Mouse (Mus musculus) lung, postnatal 36 days (tissue): ENCODE results near the gene Hmgcs1.
"Not testable (repeated sequence)": the region's sequence is repeated elsewhere in the genome, so short reads cannot be mapped to it uniquely, and the experiment has no call there.

Experiments
- DNase-seq: peaks from one replicate; pipeline ENCODE4 v3.0.0; 2022; ENCODE audit warnings: mixed read lengths

The Hmgcs1 gene

GRCm38 (mm10) chr13:119706278-119706880 is 16.2 kb downstream of the Hmgcs1 start:
- not testable (repeated sequence) for DNase-seq

GRCm38 (mm10) chr13:119706953-119707352 is 16.8 kb downstream of the Hmgcs1 start:
- DNase-seq = no peak

- DNase-seq = no peak
These were observed 17.7 kb downstream of the Hmgcs1 start for GRCm38 (mm10) chr13:119707906-119708305.

- DNase-seq = peak; percentile 30
These were observed 18.8 kb downstream of the Hmgcs1 start for GRCm38 (mm10) chr13:119708941-119709340.

GRCm38 (mm10) chr13:119709388-119710267 is 19.4 kb downstream of the Hmgcs1 start:
- DNase-seq = peak; percentile 21

- peak; percentile 55 for DNase-seq
These were observed 20.1 kb downstream of the Hmgcs1 start for GRCm38 (mm10) chr13:119710268-119710610.

- no peak for DNase-seq
These were observed 22.3 kb downstream of the Hmgcs1 start for GRCm38 (mm10) chr13:119712463-119712862.

- DNase-seq = peak; percentile 17
These were observed 23.1 kb downstream of the Hmgcs1 start for GRCm38 (mm10) chr13:119713107-119713787.

GRCm38 (mm10) chr13:119713821-119714220 is 23.6 kb downstream of the Hmgcs1 start:
- no peak for DNase-seq

GRCm38 (mm10) chr13:119716105-119716504 is 25.9 kb downstream of the Hmgcs1 start:
- no peak for DNase-seq

GRCm38 (mm10) chr13:119722447-119722846 is 32.3 kb downstream of the Hmgcs1 start:
- no peak for DNase-seq

GRCm38 (mm10) chr13:119723368-119723767 is 33.2 kb downstream of the Hmgcs1 start:
- no peak for DNase-seq

- DNase-seq = peak; percentile 38
These were observed 34.4 kb downstream of the Hmgcs1 start for GRCm38 (mm10) chr13:119724541-119724940.

GRCm38 (mm10) chr13:119727608-119728387 is 37.6 kb downstream of the Hmgcs1 start:
- DNase-seq = no peak

- DNase-seq = no peak
These were observed 39.2 kb downstream of the Hmgcs1 start for GRCm38 (mm10) chr13:119729406-119729805.

- DNase-seq = no peak
These were observed 41.3 kb downstream of the Hmgcs1 start for GRCm38 (mm10) chr13:119731448-119731847.

- no peak for DNase-seq
These were observed 51.4 kb downstream of the Hmgcs1 start for GRCm38 (mm10) chr13:119741390-119742237.

GRCm38 (mm10) chr13:119742711-119743415 is 52.7 kb downstream of the Hmgcs1 start:
- no peak for DNase-seq

GRCm38 (mm10) chr13:119743470-119743869 is 53.3 kb downstream of the Hmgcs1 start:
- DNase-seq = no peak

- no peak for DNase-seq
These were observed 56.8 kb downstream of the Hmgcs1 start for GRCm38 (mm10) chr13:119746930-119747329.
